Mouse (Mus musculus): Measurements from ENCODE around the gene Cdkn2aipnl. TPM values are rescaled to one million over a fixed set of nuclear protein-coding genes. Genes with fewer than 3 reads are reported as not detected.

Gene Cdkn2aipnl
- polyA plus RNA-seq, 1 experiment from 2014 or later = 128 TPM

DNA sequence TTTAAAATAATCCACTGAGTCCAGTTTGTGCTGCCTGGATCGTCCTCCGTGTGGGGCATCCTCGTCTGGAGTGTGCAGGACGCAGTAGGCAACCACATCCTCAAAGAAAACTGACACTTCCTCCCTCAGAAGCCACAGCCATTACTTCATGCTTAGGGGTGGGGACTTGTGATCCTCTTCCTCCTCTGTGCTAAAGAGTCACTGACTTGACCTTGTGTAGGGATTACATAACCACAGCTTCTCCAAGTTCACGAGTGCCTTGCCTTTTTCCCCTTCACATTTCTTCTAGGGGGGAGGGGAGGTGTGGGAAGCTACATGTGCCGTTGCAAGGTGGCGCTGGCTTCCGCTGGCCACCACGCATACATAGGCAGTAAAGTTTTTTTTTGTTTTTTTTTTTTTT lies 35.7 kb upstream of the Cdkn2aipnl start:
- 89% methylated on average over 9 of the region's 9 CpGs for WGBS
- no peak for ATAC-seq (ENCODE audit: low read depth)
- no peak overlapping the region for H3K27ac ChIP-seq (ENCODE audit: low read depth, low read length)
- no peaks in the 10 kb centered on the region for H3K4me1 ChIP-seq (ENCODE audit: control insufficient read depth, insufficient read depth, low read length)
- H3K4me2 ChIP-seq (ENCODE audit: low read depth, low read length) = no peak overlapping the region
- H3K27me3 ChIP-seq (ENCODE audit: control insufficient read depth, insufficient read depth, low read length) = no peaks in the 10 kb centered on the region
- no peak overlapping the region for H3K9ac ChIP-seq (replicated peaks; ENCODE audit: low read depth, low read length)
- H3K4me3 ChIP-seq (ENCODE audit: low read depth, low read length) = no peak overlapping the region
- H3K9me3 ChIP-seq (ENCODE audit: control insufficient read depth, low read length) = no peaks in the 10 kb centered on the region
- no peaks in the 10 kb centered on the region for H3K36me3 ChIP-seq (ENCODE audit: control insufficient read depth, insufficient read depth, low read length)

DNA sequence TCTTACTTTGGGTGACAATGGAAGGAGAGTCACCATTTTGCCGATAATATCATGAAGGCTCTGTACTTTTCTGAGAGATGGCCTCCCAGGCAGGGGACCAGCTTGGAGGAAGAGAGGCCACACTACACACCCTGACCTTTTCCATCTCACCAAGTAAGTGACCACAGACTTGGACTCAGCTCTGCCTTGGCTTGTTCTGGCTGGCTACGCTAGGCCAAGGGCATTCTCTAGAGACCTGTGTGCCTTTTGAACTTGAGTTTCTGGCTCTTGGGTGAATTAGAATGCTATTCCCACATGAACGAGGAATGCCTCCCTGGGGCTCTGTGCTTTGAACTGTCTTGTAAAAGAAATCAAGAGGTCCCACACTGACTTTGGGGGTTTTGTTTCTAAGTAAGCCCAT lies 33.2 kb upstream of the Cdkn2aipnl start:
- no peak overlapping the region for H3K27ac ChIP-seq (ENCODE audit: low read depth, low read length)
- H3K4me3 ChIP-seq (ENCODE audit: low read depth, low read length) = no peak overlapping the region
- no peak overlapping the region for H3K4me2 ChIP-seq (ENCODE audit: low read depth, low read length)
- H3K9me3 ChIP-seq (ENCODE audit: control insufficient read depth, low read length) = no peaks in the 10 kb centered on the region
- no peak overlapping the region for H3K9ac ChIP-seq (replicated peaks; ENCODE audit: low read depth, low read length)
- 97% methylated on average over 3 of the region's 3 CpGs for WGBS
- no peaks in the 10 kb centered on the region for H3K27me3 ChIP-seq (ENCODE audit: control insufficient read depth, insufficient read depth, low read length)
- no peak for ATAC-seq (ENCODE audit: low read depth)
- no peaks in the 10 kb centered on the region for H3K4me1 ChIP-seq (ENCODE audit: control insufficient read depth, insufficient read depth, low read length)
- H3K36me3 ChIP-seq (ENCODE audit: control insufficient read depth, insufficient read depth, low read length) = no peaks in the 10 kb centered on the region

DNA sequence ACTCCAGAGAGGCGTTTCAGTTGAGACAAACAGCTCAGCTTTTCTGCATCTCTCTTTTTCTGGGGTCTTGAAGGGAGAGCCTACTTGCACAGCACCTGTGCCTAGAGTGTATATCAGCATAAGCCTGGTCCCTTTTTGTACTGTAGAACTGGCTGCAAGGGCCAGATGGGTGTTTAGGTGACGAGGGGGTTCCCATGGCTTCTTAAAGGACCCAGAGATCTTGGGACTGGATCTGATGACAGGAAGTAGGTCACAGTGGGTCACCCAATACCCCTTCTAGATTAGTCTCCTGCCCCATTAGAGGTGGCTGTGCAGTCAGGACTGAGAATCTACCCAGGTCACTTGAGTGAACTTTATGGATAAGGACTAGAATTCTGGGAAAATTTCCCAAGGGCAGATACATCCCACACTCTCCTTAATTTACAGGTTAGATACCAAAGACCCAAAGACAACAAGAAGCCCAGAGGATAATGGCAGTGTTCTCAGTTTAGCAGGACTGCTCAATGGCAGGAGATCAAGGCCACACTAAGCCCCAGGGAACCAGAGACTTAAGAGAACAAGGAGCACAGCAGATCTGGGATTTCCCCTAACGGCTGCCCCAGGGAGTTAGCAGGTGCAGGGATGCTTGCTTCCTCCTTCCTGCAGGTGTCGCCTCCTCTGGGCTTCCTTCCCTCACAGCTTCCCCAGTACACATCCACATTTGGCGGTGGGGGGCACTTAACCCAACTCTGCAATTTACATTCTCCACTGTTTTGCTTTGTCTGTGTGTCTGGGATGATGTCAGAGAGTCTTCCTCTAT lies 31.6 kb upstream of the Cdkn2aipnl start:
- no peak for ATAC-seq (ENCODE audit: low read depth)
- WGBS = 66% methylated on average over 5 of the region's 5 CpGs

DNA sequence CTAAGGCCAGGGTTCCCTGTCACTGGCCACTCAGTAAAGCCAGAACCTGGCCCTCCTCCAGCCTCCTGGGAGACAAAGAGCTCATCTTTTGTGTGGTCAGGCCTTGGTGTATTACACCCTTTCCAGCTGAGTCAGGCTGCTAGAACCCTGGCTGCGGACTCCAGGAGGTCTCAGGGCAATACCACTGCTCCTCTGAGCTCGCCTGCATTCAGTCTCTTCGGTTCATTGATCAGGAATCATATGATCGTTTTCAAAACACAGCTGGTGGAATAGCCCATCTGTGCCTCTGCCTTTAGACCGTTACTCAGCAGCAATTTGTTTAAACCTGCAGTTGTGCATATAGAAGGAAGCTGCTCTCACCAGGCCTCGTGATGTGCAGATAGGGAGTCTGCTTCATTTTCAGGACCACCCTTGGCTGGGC lies 30.1 kb upstream of the Cdkn2aipnl start:
- 54% methylated on average over 6 of the region's 6 CpGs for WGBS
- no peak overlapping the region; the same call in 1 of the 2 replicates for H3K27ac ChIP-seq (ENCODE audit: low read depth, low read length)
- H3K27me3 ChIP-seq (ENCODE audit: control insufficient read depth, insufficient read depth, low read length) = no peaks in the 10 kb centered on the region
- ATAC-seq (ENCODE audit: low read depth) = no peak
- no peaks in the 10 kb centered on the region for H3K9me3 ChIP-seq (ENCODE audit: control insufficient read depth, low read length)
- no peak overlapping the region for H3K4me3 ChIP-seq (ENCODE audit: low read depth, low read length)
- H3K36me3 ChIP-seq (ENCODE audit: control insufficient read depth, insufficient read depth, low read length) = no peaks in the 10 kb centered on the region
- H3K9ac ChIP-seq (replicated peaks; ENCODE audit: low read depth, low read length) = no peak overlapping the region
- H3K4me1 ChIP-seq (ENCODE audit: control insufficient read depth, insufficient read depth, low read length) = no peaks in the 10 kb centered on the region
- no peak overlapping the region for H3K4me2 ChIP-seq (ENCODE audit: low read depth, low read length)

More for the DNA sequence above, 31.6 kb upstream of the Cdkn2aipnl start:
- no peaks in the 10 kb centered on the region for H3K4me1 ChIP-seq (ENCODE audit: control insufficient read depth, insufficient read depth, low read length)
- H3K27ac ChIP-seq (ENCODE audit: low read depth, low read length) = no peak overlapping the region
- H3K36me3 ChIP-seq (ENCODE audit: control insufficient read depth, insufficient read depth, low read length) = no peaks in the 10 kb centered on the region
- H3K4me2 ChIP-seq (ENCODE audit: low read depth, low read length) = no peak overlapping the region
- H3K9ac ChIP-seq (replicated peaks; ENCODE audit: low read depth, low read length) = no peak overlapping the region
- no peaks in the 10 kb centered on the region for H3K9me3 ChIP-seq (ENCODE audit: control insufficient read depth, low read length)
- H3K4me3 ChIP-seq (ENCODE audit: low read depth, low read length) = no peak overlapping the region
- no peaks in the 10 kb centered on the region for H3K27me3 ChIP-seq (ENCODE audit: control insufficient read depth, insufficient read depth, low read length)

DNA sequence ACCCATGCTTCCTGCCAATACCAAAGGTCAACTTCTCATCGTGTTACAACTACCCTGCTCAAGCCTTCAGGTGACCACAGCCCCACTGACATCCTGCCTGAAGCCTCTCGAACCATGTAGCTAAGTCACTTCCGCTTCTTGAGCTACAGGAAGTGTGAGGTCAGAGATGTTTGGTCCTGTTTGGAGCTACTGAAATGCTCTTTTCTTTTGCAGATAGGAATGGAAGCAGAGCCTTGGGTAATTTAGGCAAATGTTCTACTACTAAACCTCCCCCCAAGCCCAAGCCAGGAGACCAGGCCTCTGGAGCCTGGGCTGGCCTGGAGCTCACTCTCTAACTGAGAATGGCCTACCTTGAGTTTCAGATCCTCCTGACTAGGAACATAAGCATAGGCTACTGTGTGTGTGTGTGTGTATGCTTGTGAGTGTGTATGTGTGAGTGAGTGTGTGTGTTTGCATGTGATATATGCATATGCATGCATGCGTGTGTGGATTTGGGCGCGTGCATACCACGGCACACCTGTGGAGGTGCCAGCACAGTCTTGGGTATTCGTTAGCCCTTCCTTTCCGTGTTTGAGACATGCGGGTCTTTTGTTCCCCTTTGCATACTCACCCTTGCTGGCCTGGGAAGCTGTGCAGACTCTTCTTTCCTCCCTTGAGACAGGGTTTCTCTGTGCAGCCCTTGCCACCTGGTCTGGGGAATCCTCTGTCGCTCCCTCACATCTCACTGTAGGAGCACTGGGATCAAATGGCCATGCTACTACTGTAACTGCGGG lies 28.5 kb upstream of the Cdkn2aipnl start:
- no peak overlapping the region for H3K9ac ChIP-seq (replicated peaks; ENCODE audit: low read depth, low read length)
- no peak overlapping the region for H3K4me2 ChIP-seq (ENCODE audit: low read depth, low read length)
- WGBS = 85% methylated on average over 12 of the region's 12 CpGs
- no peak overlapping the region for H3K4me3 ChIP-seq (ENCODE audit: low read depth, low read length)
- H3K36me3 ChIP-seq (ENCODE audit: control insufficient read depth, insufficient read depth, low read length) = no peaks in the 10 kb centered on the region
- no peaks in the 10 kb centered on the region for H3K9me3 ChIP-seq (ENCODE audit: control insufficient read depth, low read length)
- ATAC-seq (ENCODE audit: low read depth) = no peak
- H3K4me1 ChIP-seq (ENCODE audit: control insufficient read depth, insufficient read depth, low read length) = peaks cover 6% of the 10 kb centered on the region
- no peak overlapping the region for H3K27ac ChIP-seq (ENCODE audit: low read depth, low read length)
- H3K27me3 ChIP-seq (ENCODE audit: control insufficient read depth, insufficient read depth, low read length) = no peaks in the 10 kb centered on the region

DNA sequence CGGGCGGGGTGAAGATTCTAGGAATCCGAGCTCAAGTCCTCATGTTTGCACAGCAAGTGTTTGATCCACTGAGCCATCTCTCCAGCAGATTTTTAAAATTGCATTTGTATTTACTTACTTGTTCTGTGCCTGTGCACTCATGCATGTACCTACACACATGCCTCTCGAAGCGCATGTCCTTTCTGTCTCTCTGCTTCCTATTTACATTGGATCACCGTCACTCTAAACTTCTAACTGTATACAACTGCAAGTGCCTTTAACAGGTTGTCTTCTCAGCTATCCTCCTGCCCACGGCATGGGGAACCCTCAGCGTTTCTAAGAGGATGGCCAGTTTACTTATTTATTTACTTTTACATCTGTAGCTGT lies 27.9 kb upstream of the Cdkn2aipnl start:
- Histone ChIP-seq H3K4me3 (ENCODE audit: low read depth, low read length) (no peak overlapping the region), H3K27ac (ENCODE audit: low read depth, low read length) (no peak overlapping the region), H3K9ac (replicated peaks; ENCODE audit: low read depth, low read length) (no peak overlapping the region), H3K9me3 (ENCODE audit: control insufficient read depth, low read length) (no peaks in the 10 kb centered on the region), H3K4me1 (ENCODE audit: control insufficient read depth, insufficient read depth, low read length) (peaks cover 6% of the 10 kb centered on the region), H3K27me3 (ENCODE audit: control insufficient read depth, insufficient read depth, low read length) (no peaks in the 10 kb centered on the region), H3K4me2 (ENCODE audit: low read depth, low read length) (no peak overlapping the region), H3K36me3 (ENCODE audit: control insufficient read depth, insufficient read depth, low read length) (no peaks in the 10 kb centered on the region)
- no peak for ATAC-seq (ENCODE audit: low read depth)
- 86% methylated on average over 8 of the region's 8 CpGs for WGBS

DNA sequence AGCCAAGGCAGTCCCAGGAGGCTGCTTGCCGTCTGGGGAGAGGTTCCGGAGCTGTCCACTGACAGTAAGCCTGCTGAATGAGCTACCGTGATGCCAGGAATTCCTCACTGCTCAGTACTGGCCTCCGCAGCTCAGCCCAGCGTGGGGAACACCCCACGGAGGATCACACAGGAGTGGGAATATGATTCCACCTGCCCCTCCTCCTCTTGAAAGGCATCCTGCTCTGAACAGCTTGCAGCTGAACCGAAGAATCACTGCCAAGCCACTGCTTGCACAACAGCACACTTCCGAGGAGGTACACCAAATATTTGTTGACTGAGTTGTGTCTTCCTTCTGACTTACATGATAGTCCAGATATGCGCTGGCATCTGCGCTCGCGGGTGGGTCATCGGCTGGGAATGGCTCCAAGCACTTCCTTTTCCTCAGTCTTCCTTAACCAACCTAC lies 26.9 kb upstream of the Cdkn2aipnl start:
- no peak overlapping the region for H3K4me3 ChIP-seq (ENCODE audit: low read depth, low read length)
- 77% methylated on average over 13 of the region's 13 CpGs for WGBS
- H3K36me3 ChIP-seq (ENCODE audit: control insufficient read depth, insufficient read depth, low read length) = no peaks in the 10 kb centered on the region
- H3K4me1 ChIP-seq (ENCODE audit: control insufficient read depth, insufficient read depth, low read length) = peaks cover 6% of the 10 kb centered on the region
- H3K4me2 ChIP-seq (ENCODE audit: low read depth, low read length) = no peak overlapping the region
- H3K9me3 ChIP-seq (ENCODE audit: control insufficient read depth, low read length) = no peaks in the 10 kb centered on the region
- H3K27ac ChIP-seq (ENCODE audit: low read depth, low read length) = no peak overlapping the region
- no peaks in the 10 kb centered on the region for H3K27me3 ChIP-seq (ENCODE audit: control insufficient read depth, insufficient read depth, low read length)
- H3K9ac ChIP-seq (replicated peaks; ENCODE audit: low read depth, low read length) = no peak overlapping the region
- ATAC-seq (ENCODE audit: low read depth) = no peak

DNA sequence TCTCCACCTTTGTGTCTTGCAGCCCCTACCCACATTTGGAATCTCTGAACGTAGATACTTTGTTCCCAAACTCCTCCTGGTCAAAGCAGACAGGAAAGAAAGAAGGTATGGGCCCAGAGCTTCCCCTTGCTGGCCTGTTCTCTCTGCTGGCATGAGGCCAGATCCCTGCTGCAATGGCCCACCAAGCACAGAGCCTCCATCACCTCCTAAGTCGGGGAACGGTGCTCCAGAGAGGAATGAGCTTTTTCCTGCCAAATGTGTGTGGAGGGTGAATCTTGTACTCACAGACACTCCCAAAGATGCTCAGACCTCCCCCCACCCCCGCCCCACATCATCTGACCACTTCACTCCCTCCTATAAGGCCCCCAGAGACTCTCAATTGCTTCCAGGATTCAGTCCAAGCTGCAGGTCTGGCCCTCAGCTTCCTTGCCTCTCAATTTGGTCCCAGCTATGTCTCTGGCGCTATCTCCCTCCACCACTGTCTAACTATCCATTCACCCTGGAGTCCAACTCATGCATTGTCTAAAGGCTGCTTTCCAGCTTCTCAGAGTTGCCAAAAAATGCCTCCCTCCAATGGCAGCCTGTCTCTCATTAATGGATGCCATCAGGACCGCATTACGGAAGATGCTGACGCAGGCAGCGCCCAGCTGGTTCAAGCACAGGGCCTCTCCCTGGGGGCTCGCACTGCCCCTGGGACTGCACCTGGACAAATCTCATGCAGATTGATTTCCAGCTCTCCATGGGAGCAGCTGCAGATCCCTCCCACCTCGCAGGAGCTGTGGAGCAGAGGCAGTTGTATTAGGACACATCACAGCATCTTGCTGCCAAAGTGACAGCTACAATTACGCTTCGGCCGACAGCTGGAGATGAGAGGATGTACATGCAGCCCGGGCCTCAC lies 24.6 kb upstream of the Cdkn2aipnl start:
- peak; percentile 60 for ATAC-seq (ENCODE audit: low read depth)
- peak overlapping the region; percentile 23 for H3K27ac ChIP-seq (ENCODE audit: low read depth, low read length)

More for the DNA sequence above, 24.6 kb upstream of the Cdkn2aipnl start:
- Histone ChIP-seq H3K27me3 (ENCODE audit: control insufficient read depth, insufficient read depth, low read length) (no peaks in the 10 kb centered on the region), H3K9me3 (ENCODE audit: control insufficient read depth, low read length) (no peaks in the 10 kb centered on the region), H3K36me3 (ENCODE audit: control insufficient read depth, insufficient read depth, low read length) (no peaks in the 10 kb centered on the region), H3K4me3 (ENCODE audit: low read depth, low read length) (no peak overlapping the region), H3K9ac (replicated peaks; ENCODE audit: low read depth, low read length) (no peak overlapping the region), H3K4me2 (ENCODE audit: low read depth, low read length) (no peak overlapping the region), H3K4me1 (ENCODE audit: control insufficient read depth, insufficient read depth, low read length) (peaks cover 6% of the 10 kb centered on the region)
- WGBS = 49% methylated on average over 15 of the region's 15 CpGs
